Mouse (Mus musculus) liver, embryonic 16.5 days (tissue): ENCODE measurements around the gene Tmem151a. TPM values are rescaled to one million over a fixed set of nuclear protein-coding genes. Genes with fewer than 3 reads are reported as not detected.
A peak's percentile ranks its signal among the peaks of the same experiment; 100 is the strongest.

ENCODE experiments used
- ATAC-seq: fragments of 200-750 bp; cut with Nextera tagmentation; 2 replicates; pipeline ENCODE4 v1.8.0; 2017; ENCODE audit warnings: low read depth, mild to moderate bottlenecking, moderate number of reproducible peaks, moderate library complexity
- H3K27ac ChIP-seq: fragments of 300-500 bp; sonication (generic); 2 replicates; pipeline ENCODE4 v1.5.1; 2014; ENCODE audit warnings: mild to moderate bottlenecking, low read length
- H3K27me3 ChIP-seq: fragments of 300-500 bp; sonication (generic); 2 replicates; pipeline ENCODE4 v1.6.1; 2014; ENCODE audit warnings: low read depth, low read length, mixed read lengths; ENCODE audit not compliant: control insufficient read depth, insufficient read depth
- H3K36me3 ChIP-seq: fragments of 300-500 bp; sonication (generic); 2 replicates; pipeline ENCODE4 v1.6.1; 2014; ENCODE audit warnings: mild to moderate bottlenecking; ENCODE audit not compliant: control insufficient read depth, insufficient read depth
- H3K4me1 ChIP-seq: fragments of 300-500 bp; sonication (generic); 2 replicates; pipeline ENCODE4 v1.6.1; 2014; ENCODE audit warnings: low read depth, low read length, mixed read lengths; ENCODE audit not compliant: control insufficient read depth
- H3K4me2 ChIP-seq: fragments of 300-500 bp; sonication (generic); 2 replicates; pipeline ENCODE4 v1.6.1; 2014; ENCODE audit warnings: low read depth, low read length, mixed read lengths
- H3K4me3 ChIP-seq: fragments of 300-500 bp; sonication (generic); 2 replicates; pipeline ENCODE4 v1.5.1; 2014; ENCODE audit warnings: low read depth, mild to moderate bottlenecking, low read length
- H3K9ac ChIP-seq: fragments of 300-500 bp; sonication (generic); 2 replicates; pipeline ENCODE4 v1.6.1; 2014; ENCODE audit warnings: low read depth, low read length
- H3K9me3 ChIP-seq: fragments of 300-500 bp; sonication (generic); replicated peaks from 2 replicates; pipeline ENCODE4 v1.6.1; 2016; ENCODE audit warnings: low read length; ENCODE audit not compliant: control insufficient read depth
- WGBS: fragments of 180-500 bp; shearing (Covaris S2); extraction: QIAGEN DNeasy Blood & Tissue Kit; methylation state at CpG from one replicate; pipeline ENCODE4 v1.1.7; 2014; ENCODE audit not compliant: insufficient replicate concordance; 5-methylcytosine and 5-hydroxymethylcytosine counted together
- polyA plus RNA-seq: library from polyadenylated mRNA; unstranded; fragments of >200 nt; fragmentation: Nextera tagmentation; extraction: Ambion mirVana; gene quantifications from 2 replicates; pipeline ENCODE4 v1.2.1, GENCODE M21; 2015

Tmem151a gene
- polyA plus RNA-seq, 1 experiment from 2014 or later = 0.52 TPM

- Histone ChIP-seq H3K9me3 (no peaks in the 10 kb centered on the region), H3K27ac (0 out of 2 replicates have a peak overlapping the region, but pooled peaks have one; percentile 27), H3K36me3 (no peaks in the 10 kb centered on the region), H3K9ac (peak overlapping the region; percentile 44; the same call in 1 of the 2 replicates), H3K27me3 (peaks cover 45% of the 10 kb centered on the region), H3K4me2 (peak overlapping the region; percentile 86), H3K4me3 (peak overlapping the region; percentile 59), H3K4me1 (peaks cover 42% of the 10 kb centered on the region)
- WGBS = 3% methylated on average over 40 of the region's 40 CpGs
- peak; percentile 73 for ATAC-seq
These were observed 13.6 kb downstream of the Tmem151a start for GRCm38 (mm10) chr19:5071545-5072369.

- Histone ChIP-seq H3K27ac (no peak overlapping the region), H3K27me3 (peaks cover 45% of the 10 kb centered on the region), H3K9me3 (no peaks in the 10 kb centered on the region), H3K36me3 (no peaks in the 10 kb centered on the region), H3K4me2 (peak overlapping the region; percentile 86), H3K9ac (no peak overlapping the region), H3K4me1 (peaks cover 43% of the 10 kb centered on the region), H3K4me3 (no peak overlapping the region)
- 24% methylated on average over 11 of the region's 11 CpGs for WGBS
- no peak for ATAC-seq
These were observed 14.3 kb downstream of the Tmem151a start for GRCm38 (mm10) chr19:5071077-5071476.

GRCm38 (mm10) chr19:5069978-5070377, 15.4 kb downstream of the Tmem151a start:
- H3K36me3 ChIP-seq = no peaks in the 10 kb centered on the region
- no peak overlapping the region for H3K4me2 ChIP-seq
- peaks cover 47% of the 10 kb centered on the region for H3K4me1 ChIP-seq
- H3K27me3 ChIP-seq = peaks cover 45% of the 10 kb centered on the region
- WGBS = 69% methylated on average over 7 of the region's 7 CpGs
- no peaks in the 10 kb centered on the region for H3K9me3 ChIP-seq
- ATAC-seq = no peak
- no peak overlapping the region for H3K27ac ChIP-seq
- no peak overlapping the region for H3K4me3 ChIP-seq
- H3K9ac ChIP-seq = no peak overlapping the region

GRCm38 (mm10) chr19:5069486-5069885, 15.8 kb downstream of the Tmem151a start:
- H3K4me1 ChIP-seq = peaks cover 48% of the 10 kb centered on the region
- H3K27ac ChIP-seq = no peak overlapping the region
- no peak overlapping the region for H3K4me3 ChIP-seq
- H3K36me3 ChIP-seq = no peaks in the 10 kb centered on the region
- WGBS = 71% methylated on average over 5 of the region's 5 CpGs
- H3K27me3 ChIP-seq = peaks cover 45% of the 10 kb centered on the region
- no peak overlapping the region for H3K4me2 ChIP-seq
- H3K9me3 ChIP-seq = no peaks in the 10 kb centered on the region
- no peak for ATAC-seq
- no peak overlapping the region for H3K9ac ChIP-seq

- Histone ChIP-seq H3K4me2 (peak overlapping the region; percentile 74), H3K4me1 (peaks cover 48% of the 10 kb centered on the region), H3K27ac (no peak overlapping the region), H3K4me3 (peak overlapping the region; percentile 52), H3K36me3 (no peaks in the 10 kb centered on the region), H3K9ac (peak overlapping the region; percentile 57), H3K9me3 (no peaks in the 10 kb centered on the region), H3K27me3 (peaks cover 42% of the 10 kb centered on the region)
- ATAC-seq = no peak
- WGBS = 41% methylated on average over 21 of the region's 21 CpGs
These were observed 16.6 kb downstream of the Tmem151a start for GRCm38 (mm10) chr19:5068570-5069234.

GRCm38 (mm10) chr19:5067867-5068569, 17.3 kb downstream of the Tmem151a start, which contains the start of gene Cd248:
Cd248 (plus strand) TSS chr19:5068078.
- peaks cover 41% of the 10 kb centered on the region for H3K27me3 ChIP-seq
- peak within 1 kb of the TSS; percentile 74 for H3K4me2 ChIP-seq
- H3K27ac ChIP-seq = peak within 1 kb of the TSS; percentile 75
- H3K4me1 ChIP-seq = peaks cover 47% of the 10 kb centered on the region
- H3K9ac ChIP-seq = peak within 1 kb of the TSS; percentile 57
- no peaks in the 10 kb centered on the region for H3K36me3 ChIP-seq
- peak; percentile 14; the same call in 1 of the 2 replicates for ATAC-seq
- H3K4me3 ChIP-seq = peak within 1 kb of the TSS; percentile 52
- H3K9me3 ChIP-seq = no peaks in the 10 kb centered on the region
- WGBS = 2% methylated on average over 53 of the region's 56 CpGs

- Histone ChIP-seq H3K4me2 (peak overlapping the region; percentile 74), H3K9me3 (no peaks in the 10 kb centered on the region), H3K9ac (no peak overlapping the region; the same call in 1 of the 2 replicates), H3K27me3 (peaks cover 41% of the 10 kb centered on the region), H3K27ac (peak overlapping the region; percentile 75), H3K36me3 (no peaks in the 10 kb centered on the region), H3K4me3 (peak overlapping the region; percentile 52), H3K4me1 (peaks cover 39% of the 10 kb centered on the region)
- WGBS = 5% methylated on average over 15 of the region's 15 CpGs
- peak; percentile 78 for ATAC-seq
These were observed 18.1 kb downstream of the Tmem151a start for GRCm38 (mm10) chr19:5067040-5067799.

GRCm38 (mm10) chr19:5065104-5065503, 20.2 kb downstream of the Tmem151a start:
- no peak overlapping the region for H3K4me2 ChIP-seq
- no peaks in the 10 kb centered on the region for H3K9me3 ChIP-seq
- no peak for ATAC-seq
- peaks cover 29% of the 10 kb centered on the region for H3K27me3 ChIP-seq
- H3K9ac ChIP-seq = no peak overlapping the region
- H3K27ac ChIP-seq = no peak overlapping the region
- H3K4me3 ChIP-seq = no peak overlapping the region
- 57% methylated on average over 7 of the region's 7 CpGs for WGBS
- peaks cover 34% of the 10 kb centered on the region for H3K4me1 ChIP-seq
- H3K36me3 ChIP-seq = no peaks in the 10 kb centered on the region
